21 mouse cellular contexts compared by ENCODE assay signal in the genomic region with DNA sequence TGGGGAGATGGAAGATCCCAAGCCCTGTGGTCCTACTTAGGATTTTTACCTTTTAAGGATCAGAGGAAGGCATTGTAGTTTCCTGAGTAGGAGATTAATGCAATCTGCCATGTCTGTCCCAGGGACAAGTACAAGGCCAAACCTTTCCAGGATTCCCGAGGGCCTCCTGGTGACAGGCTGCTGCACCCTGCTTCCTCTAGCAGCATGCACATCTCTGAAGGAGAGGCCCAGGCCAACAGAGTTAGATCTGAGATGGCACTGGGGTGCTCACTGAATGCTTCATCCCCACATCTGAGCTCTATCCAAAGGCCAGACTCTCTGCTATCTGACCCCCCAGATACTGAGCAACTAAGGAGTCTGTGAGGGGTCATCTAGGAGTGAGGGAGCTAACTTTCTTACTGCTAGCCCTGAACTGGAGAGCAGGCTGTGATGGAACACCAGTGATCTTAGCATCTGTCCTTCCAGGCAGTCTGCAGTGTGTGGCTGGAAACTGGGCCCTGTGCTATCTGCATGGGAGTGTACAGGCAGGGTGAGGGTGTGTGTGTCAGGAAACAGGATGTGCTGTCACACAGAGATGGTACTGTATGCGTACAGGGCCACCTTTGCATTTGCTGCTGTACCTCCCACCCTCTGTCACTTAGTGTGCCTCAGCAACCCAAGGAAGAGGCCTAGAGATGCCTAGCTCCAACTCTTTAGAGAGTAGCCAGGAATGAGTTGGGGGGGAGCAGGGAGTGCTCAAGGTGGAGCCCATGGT.
A peak's percentile ranks its signal among the peaks of the same experiment; 100 is the strongest.
DNase-seq lines count a peak whose midpoint lies in the region; ATAC-seq and TF ChIP-seq lines count a peak whose summit lies in the region.
"Had no signal": no experiment of that assay in that cellular context is flagged by ENCODE, and none has a peak within 500 bp of the region (broad histone marks: within the 10 kb centered on the region; RNA-seq: fewer than 3 reads in every experiment).

No protein-coding gene starts in this region.

- DNase-seq in heart, adult 11 months = peak; percentile 79
- DNase-seq in heart, postnatal 36 days = no peak
- peak; percentile 76 for DNase-seq in midbrain, embryonic 11.5 days (ENCODE audit: low spot score, missing footprints)
- DNase-seq in splenic B cell, adult 2 months (ENCODE audit: low read depth, low spot score) = peak; percentile 4
- DNase-seq in thymus, adult 2 months = no peak
- no peak for DNase-seq in c-Kit-positive CD71-positive TER-119-positive erythroid progenitor cells, embryonic 14.5 days (ENCODE audit: low spot score)
- DNase-seq: cerebellum, adult 9-11 months; embryo, embryonic 11 days; gastrocnemius, postnatal 36 days; kidney, adult 11 months; lung, embryonic 14.5 days; thymus, postnatal 25 days had no signal

- ATAC-seq in midbrain, embryonic 11.5 days (ENCODE audit: low FRiP score) = no peak
- ATAC-seq in midbrain, embryonic 15.5 days (replicated peaks) = no peak
- ATAC-seq in hematopoietic stem cell, adult 5-6 weeks (replicated peaks in 1 of 2; ENCODE audit: insufficient read depth in 1 of 2, low FRiP score in 2 of 2, low TSS enrichment in 1 of 2, low read depth in 1 of 2, poor library complexity in 2 of 2, severe bottlenecking in 2 of 2) = peak; percentile 14 to 45; a peak in 2 of 4 replicates
- ATAC-seq: forebrain, embryonic 14.5 days had no signal

- intact Hi-C loops in heart, postnatal 36 days (cut with DNase I) = no loop called here

- 67% methylated on average over 2 of the region's 2 CpGs for WGBS in midbrain, embryonic 11.5 days
- 77% methylated on average over 2 of the region's 2 CpGs for WGBS in midbrain, embryonic 15.5 days
- WGBS in thymus, adult 2 months = 79% methylated on average over 2 of the region's 2 CpGs

- TF ChIP-seq CTCF in thymus, adult 2 months (IDR thresholded peaks at IDR 0.05; ENCODE audit: borderline replicate concordance, control insufficient read depth, extremely low read depth, insufficient read depth, low read length, poor library complexity) = no peak

- no peak overlapping the region for H3K4me2 ChIP-seq in midbrain, embryonic 11.5 days
- H3K4me2 ChIP-seq in midbrain, embryonic 15.5 days = no peak overlapping the region
- H3K4me2 ChIP-seq: heart, embryonic 15.5 days; hindbrain, embryonic 15.5 days; lung, embryonic 14.5 days; neural tube, embryonic 15.5 days had no signal

- no peaks in the 10 kb centered on the region; the same call in 1 of the 2 replicates for H3K4me1 ChIP-seq in midbrain, embryonic 11.5 days (ENCODE audit: control insufficient read depth, insufficient read depth, low read length)
- H3K4me1 ChIP-seq in midbrain, embryonic 15.5 days = no peaks in the 10 kb centered on the region
- H3K4me1 ChIP-seq in thymus, adult 2 months (replicated peaks; ENCODE audit: control insufficient read depth, insufficient read depth, low read length) = no peaks in the 10 kb centered on the region
- H3K4me1 ChIP-seq: heart, embryonic 15.5 days; hindbrain, embryonic 15.5 days; neural tube, embryonic 15.5 days had no signal

- H3K9me3 ChIP-seq in midbrain, embryonic 11.5 days (ENCODE audit: control insufficient read depth, low read length) = no peaks in the 10 kb centered on the region
- H3K9me3 ChIP-seq in midbrain, embryonic 15.5 days = no peaks in the 10 kb centered on the region
- H3K9me3 ChIP-seq: heart, embryonic 15.5 days; hindbrain, embryonic 15.5 days; neural tube, embryonic 15.5 days had no signal

- no peak overlapping the region for H3K4me3 ChIP-seq in midbrain, embryonic 11.5 days (ENCODE audit: low read depth, low read length)
- H3K4me3 ChIP-seq in midbrain, embryonic 15.5 days = no peak overlapping the region
- no peak overlapping the region for H3K4me3 ChIP-seq in thymus, adult 2 months (ENCODE audit: control insufficient read depth, insufficient read depth, low read length)
- H3K4me3 ChIP-seq: heart, embryonic 15.5 days; hindbrain, embryonic 15.5 days; myocyte; neural tube, embryonic 15.5 days had no signal

- no peaks in the 10 kb centered on the region; the same call in 1 of the 2 replicates for H3K27me3 ChIP-seq in midbrain, embryonic 11.5 days (ENCODE audit: control insufficient read depth, insufficient read depth, low read length)
- H3K27me3 ChIP-seq in midbrain, embryonic 15.5 days (replicated peaks) = no peaks in the 10 kb centered on the region
- no peaks in the 10 kb centered on the region for H3K27me3 ChIP-seq in splenic B cell, adult 2 months (ENCODE audit: control insufficient read depth, insufficient read depth, low read length, poor library complexity, severe bottlenecking)
- no peaks in the 10 kb centered on the region for H3K27me3 ChIP-seq in thymus, adult 2 months (ENCODE audit: control insufficient read depth, insufficient read depth, low read length)
- H3K27me3 ChIP-seq: heart, embryonic 15.5 days; hindbrain, embryonic 15.5 days; neural tube, embryonic 15.5 days had no signal

- H3K36me3 ChIP-seq in midbrain, embryonic 11.5 days (ENCODE audit: control insufficient read depth, insufficient read depth, low read length) = no peaks in the 10 kb centered on the region
- no peaks in the 10 kb centered on the region for H3K36me3 ChIP-seq in midbrain, embryonic 15.5 days (replicated peaks)
- no peaks in the 10 kb centered on the region for H3K36me3 ChIP-seq in splenic B cell, adult 2 months (ENCODE audit: control insufficient read depth, insufficient read depth, low read length, poor library complexity, severe bottlenecking)
- no peaks in the 10 kb centered on the region for H3K36me3 ChIP-seq in thymus, adult 2 months (ENCODE audit: control insufficient read depth, insufficient read depth, low read length)
- H3K36me3 ChIP-seq: heart, embryonic 15.5 days; hindbrain, embryonic 15.5 days; neural tube, embryonic 15.5 days had no signal

- no peak overlapping the region for H3K27ac ChIP-seq in midbrain, embryonic 11.5 days (ENCODE audit: low read depth, low read length)
- no peak overlapping the region for H3K27ac ChIP-seq in midbrain, embryonic 15.5 days
- H3K27ac ChIP-seq in thymus, adult 2 months (ENCODE audit: control insufficient read depth, insufficient read depth, low read length) = no peak overlapping the region
- H3K27ac ChIP-seq: heart, embryonic 15.5 days; hindbrain, embryonic 15.5 days; kidney, postnatal 0 days; macrophage; neural tube, embryonic 15.5 days had no signal

- TF ChIP-seq POLR2A in thymus, adult 2 months (IDR thresholded peaks at IDR 0.05; ENCODE audit: control insufficient read depth, extremely low read depth, insufficient read depth, low read length, poor library complexity) = no peak

- no peak overlapping the region for H3K9ac ChIP-seq in midbrain, embryonic 11.5 days (ENCODE audit: low read length)
- H3K9ac ChIP-seq in midbrain, embryonic 15.5 days = no peak overlapping the region
- H3K9ac ChIP-seq: heart, embryonic 15.5 days; hindbrain, embryonic 15.5 days; lung, embryonic 14.5 days; neural tube, embryonic 15.5 days had no signal

Comparison
In these comparisons a context has a peak if more than half of its experiments do, and no peak if none do; other contexts are left out.
1. DNase-seq: peak in heart, adult 11 months (single experiment), midbrain, embryonic 11.5 days (single experiment) and splenic B cell, adult 2 months (single experiment); none in heart, postnatal 36 days (0 of 2), thymus, adult 2 months (single experiment) and c-Kit-positive CD71-positive TER-119-positive erythroid progenitor cells, embryonic 14.5 days (single experiment).
2. ATAC-seq: peak in hematopoietic stem cell, adult 5-6 weeks (2 of 2); none in midbrain, embryonic 11.5 days (single experiment) and midbrain, embryonic 15.5 days (single experiment).